Mouse (Mus musculus) adrenal gland (tissue): ENCODE data around the gene Dll1.

Experiments used
- intact Hi-C: fragments of 180-260 bp; cut with DNase I; formaldehyde crosslinking; loops from one replicate; pipeline ENCODE4 v1.15.1; 2025

The Dll1 gene

DNA sequence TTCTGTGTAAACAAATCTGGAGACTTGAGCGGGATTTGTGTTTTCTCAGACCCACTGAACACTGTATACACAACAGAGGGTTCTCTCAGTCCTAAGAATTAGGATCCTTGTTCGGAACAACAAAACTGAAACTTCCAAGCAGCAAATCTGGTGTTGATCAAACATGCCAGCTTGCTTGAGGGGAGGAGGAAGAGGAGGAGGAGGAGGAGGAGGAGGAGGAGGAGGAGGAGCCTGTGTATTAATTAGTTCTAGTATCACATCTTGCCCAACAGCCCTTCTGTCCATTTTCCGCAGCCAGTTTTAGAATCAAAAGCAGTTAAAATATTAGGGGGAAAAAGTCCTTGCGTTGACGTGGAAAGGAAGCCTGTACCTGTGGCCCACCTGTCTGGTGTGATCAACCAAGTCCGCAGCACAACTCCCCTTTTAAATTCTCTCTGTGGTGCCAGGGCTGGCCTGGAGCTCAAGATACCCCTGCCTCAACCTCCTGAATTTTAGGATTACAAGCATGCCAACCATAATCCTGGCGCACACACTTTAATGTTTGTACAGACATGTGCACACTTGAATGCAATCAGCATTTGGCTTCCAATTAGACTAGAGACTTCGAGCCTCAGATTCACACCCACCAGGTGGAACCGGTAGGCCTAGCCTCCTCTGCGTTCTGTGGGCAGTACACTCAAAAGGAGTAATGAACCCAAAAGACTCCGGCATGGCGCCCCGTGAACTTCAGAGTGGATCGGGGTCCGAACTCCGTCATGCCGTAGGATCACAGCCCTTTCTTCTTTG is 3.3 kb upstream of the Dll1 start:
- intact Hi-C loops, result loop anchor here (5.0 to 10.0 kb wide), 3 partner anchors 83 to 188 kb away; no protein-coding TSS in a partner anchor

DNA sequence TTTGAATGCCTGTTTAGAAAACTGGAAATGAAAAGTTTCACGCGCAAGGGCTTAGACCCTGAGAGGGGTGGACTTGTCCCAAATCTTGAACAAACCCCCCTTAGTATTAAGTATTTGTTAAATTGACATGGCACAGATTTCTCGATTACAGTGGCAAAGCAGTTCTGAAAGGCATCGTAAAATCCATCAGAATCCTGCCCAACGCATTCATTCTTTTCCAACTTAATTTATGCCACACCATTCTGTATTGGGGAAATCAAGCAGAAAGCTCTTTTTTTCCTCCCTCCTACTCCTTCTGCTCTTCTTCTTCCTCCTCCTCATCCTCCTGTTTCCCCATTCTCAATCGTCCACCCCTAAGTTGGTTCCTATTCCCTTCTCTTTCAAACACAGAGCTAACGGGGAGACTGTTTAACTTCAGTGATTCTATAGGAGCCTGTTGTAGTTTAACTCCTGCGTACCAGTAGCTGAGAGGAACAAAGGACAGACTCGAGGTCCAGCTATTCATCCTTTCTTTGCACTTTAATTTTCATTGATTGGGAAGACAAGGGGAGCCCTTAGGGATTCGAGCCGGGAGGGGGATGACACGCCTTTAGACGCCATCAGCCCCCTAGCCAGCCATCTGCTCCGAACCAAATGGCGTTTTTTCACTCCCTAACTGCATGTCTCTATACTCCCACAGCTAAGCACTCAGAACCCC is 1.9 kb upstream of the Dll1 start:
- intact Hi-C loops, result loop anchor here (1.0 to 5.0 kb wide), 3 partner anchors 81 to 312 kb away; no protein-coding TSS in a partner anchor

DNA sequence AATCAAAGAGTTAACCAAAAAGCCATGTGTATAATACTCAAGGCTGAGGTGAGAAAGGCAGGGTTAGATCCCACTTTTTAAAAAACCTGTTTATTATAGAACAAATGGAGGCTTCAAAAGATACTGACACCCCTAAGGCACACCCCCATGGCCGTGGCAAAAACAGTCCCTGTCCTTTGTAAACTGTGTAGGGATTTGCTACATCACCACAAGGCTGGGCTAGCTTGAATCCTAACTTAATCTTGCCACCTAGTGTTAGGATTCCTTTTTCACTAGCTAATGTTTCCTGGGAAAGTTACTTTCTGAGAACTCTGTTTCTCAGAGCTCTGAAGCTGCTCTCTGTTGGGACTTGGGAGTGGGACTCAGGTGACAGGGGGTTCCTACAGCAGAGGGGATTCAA is 1.2 kb upstream of the Dll1 start:
- intact Hi-C loops, result loop anchor here (1.0 to 5.0 kb wide), 3 partner anchors 81 to 312 kb away; no protein-coding TSS in a partner anchor

DNA sequence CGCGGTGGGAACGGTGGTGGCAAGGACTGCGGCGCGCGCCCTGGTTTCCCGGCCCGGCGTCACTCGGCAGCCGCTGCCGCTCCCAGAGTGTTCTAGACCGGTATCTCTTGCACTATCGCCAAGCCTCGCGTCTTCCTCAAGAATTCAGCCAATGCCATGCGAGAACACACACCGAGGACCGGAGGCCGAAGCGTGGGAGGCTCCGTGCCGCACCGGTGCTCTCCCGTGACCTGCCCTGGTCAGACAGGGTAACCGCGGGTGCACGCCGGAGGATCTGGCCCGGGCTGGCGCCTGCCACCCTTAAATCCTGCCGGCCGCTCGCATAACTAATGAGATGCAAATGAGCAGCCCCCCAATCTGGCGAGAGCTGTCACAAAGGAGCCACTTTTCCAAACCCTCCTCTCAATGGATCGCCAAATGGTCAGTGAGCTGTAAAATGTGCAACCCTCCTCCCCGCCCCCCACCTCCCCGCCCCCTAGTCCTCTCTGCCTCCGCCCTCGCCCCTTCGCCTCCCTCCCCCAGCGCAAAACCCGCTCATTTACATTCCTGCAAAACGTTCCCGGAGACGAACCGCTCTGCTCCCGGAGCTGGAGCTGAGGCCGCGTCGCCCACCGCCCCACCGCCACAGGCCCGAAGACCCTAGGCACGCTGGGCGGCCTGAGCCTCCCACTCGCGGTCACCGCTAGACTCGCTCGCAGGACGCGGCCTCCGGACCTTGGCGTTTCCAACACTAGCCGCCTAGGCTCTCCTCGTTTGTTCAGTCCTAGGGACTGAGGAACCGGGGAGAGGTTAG is 775 bp downstream of the Dll1 start:
- intact Hi-C loops, result loop anchor here (5.0 kb wide), 2 partner anchors 79 to 184 kb away; no protein-coding TSS in a partner anchor

DNA sequence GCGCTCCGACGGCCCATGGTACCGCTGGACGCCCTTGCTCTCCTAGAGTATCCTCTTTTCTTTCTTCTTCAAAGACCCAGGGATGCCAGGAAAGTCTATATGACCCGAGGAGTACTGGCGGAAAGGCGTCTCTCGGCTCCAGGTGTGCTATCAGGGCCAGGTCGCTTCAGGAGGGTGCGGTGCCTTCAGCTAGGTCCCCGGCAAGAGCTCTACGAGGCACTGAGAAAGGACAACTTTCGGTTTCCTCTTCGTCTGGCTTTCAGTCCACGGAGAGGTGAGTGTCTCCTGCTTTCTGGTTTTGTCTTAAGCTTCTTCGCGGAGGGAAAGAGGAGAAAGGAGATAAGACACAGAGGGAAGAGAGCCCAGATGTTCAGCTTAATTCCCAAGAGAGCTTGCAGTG is 1.4 kb downstream of the Dll1 start:
- intact Hi-C loops, result loop anchor here (5.0 kb wide), 2 partner anchors 78 to 183 kb away; no protein-coding TSS in a partner anchor

DNA sequence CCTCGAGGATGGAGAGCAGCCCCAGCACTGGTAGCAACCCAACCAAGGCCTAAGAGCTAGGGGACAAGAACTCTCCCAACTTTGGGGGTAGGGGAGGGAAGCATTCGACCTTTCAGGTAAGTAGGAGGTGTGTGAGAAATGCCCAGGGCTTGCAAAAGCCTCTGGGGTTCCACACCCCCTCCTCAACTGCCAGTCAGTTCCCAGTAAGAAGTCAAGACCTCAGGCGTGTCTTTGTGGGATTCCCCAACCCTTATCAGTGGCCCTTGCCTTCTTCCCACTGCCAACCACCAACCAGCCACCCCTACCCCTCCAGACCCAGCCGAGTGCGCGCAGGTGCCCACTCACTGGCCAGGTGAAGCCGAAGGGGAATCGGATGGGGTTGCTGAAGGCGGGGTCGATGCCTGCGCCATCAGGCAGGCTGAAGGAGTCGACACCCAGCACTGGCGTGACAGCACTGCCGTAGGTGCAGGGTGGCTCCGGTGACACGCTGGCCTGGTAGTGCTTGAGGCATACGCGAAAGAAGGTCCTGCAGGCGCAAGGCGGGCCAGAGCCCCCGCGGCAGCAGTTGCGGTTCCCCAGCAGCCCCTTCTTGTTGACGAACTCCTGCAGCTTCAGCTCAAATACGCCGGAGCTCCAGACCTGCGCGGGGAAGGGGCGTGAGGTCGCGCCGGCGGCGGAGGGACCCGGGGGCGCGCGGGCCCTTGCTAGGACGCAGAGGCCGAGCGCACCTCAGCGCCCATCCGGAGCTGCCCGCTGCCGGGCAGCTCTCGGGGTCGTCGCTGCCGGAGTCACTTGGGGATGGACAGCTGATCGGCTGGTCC is 2.1 kb downstream of the Dll1 start:
- intact Hi-C loops, result loop anchor here (5.0 kb wide), 2 partner anchors 77 to 182 kb away; no protein-coding TSS in a partner anchor

DNA sequence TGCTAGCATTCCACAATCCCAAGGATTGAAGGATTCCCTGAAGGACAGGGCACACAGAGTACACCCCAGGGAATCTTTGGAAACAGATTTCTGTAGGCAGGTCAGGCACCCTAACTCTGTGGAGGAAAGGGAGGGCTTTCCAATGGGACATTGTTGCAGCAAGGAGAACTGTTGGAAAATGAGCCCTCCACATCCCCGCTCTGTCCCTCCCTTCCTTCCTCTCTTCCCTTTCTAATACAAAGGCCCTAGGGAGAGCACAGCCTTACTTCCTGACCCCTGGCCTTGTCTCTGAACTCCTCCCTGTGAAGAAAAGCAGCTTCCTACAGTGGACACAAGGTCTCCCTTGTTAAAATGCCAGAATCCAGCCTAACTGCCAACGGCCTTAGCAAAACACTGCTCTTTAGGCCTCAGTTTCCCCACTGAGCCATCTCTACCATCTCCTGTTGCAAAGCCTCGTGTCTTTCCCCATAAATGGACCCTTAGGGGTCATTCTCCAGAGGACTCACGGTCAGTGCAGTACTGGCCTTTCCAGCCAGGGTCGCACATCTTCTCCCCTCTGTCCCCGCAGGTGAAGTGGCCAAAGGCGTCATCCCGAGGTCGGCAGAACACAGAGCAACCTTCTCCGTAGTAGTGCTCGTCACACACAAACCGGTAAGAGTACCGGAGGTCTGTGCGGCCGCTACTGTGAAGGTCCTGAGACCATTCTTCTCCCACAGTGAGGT is 3.6 kb downstream of the Dll1 start:
- intact Hi-C loops, result no loop called here

DNA sequence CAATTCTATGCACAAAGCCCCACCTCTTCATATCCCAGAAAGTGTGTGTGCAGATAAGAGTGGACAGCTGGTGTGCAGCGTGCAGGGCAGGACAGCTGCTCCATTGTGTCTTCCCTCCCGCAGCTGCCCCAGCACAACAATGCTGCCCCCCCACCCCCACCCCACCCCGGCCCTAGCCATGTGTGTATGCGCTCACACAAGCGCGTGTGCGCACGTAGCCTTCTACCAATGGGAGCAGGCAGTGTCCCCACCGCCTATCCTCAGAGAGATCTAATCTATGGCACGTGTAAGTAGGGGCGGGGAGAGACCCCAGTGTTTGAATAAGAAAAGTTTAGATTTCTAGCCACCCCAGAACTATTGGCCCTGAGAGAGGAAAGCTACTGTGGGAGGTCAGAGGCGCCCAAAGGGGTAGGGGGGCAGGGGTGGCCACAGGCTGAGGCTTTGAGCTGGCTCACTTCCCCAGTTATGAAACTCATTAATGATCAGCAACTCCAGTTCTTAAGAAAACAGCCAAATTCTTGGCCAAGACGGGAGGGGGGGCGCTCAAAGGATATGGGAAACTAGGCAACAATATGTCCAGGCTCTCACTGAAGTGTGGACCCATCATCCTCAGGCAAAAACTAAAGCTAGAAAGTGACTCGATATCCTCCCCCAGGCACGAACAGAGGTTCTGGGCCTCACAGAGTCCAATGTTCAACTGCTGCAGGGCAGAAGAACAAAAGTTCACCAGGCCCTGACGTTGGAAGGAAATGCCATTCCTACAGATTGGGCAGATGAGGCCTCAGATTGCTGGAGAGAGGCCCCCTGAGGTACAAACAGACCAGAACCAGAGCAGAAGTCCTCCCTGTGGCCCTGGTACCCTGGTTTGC is 4.5 kb downstream of the Dll1 start:
- intact Hi-C loops, result no loop called here

DNA sequence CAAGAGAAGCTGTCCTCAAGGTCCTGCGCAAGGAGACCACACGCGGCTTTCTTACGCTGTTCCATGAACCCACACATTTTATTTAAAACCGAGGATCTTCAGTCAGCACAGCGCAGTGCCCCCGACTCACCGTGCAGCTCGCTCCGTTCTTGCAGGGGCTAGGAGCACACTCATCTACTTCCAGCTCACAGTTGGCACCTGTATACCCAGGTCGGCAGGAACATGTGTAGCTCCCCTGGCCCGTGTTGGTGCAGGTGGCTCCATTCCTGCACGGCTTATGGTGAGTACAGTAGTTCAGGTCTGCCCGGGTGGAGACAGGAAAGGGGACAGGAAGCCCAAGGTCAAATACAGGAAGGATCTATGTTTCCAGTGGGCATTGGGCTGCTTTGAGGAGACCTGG is 6.3 kb downstream of the Dll1 start:
- intact Hi-C loops, result no loop called here

DNA sequence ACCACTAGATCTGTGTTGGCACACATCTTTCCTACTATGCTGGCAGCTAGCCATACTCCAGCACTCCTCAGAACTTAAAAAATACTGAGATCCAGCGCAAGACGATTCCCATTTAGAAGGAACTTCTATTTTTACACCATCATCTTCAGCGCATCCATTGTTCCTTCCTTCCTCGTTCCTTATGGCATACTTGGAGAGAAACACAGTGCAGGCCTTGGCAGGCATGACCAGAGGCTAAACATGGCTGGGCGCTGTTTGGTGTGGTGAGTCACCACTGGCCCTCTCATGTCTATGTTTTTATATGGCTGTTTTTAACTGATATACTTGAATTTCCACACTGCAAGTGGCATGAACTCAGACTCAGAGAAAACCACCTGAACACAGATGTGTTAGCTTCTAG is 11.0 kb downstream of the Dll1 start:
- intact Hi-C loops, result no loop called here

DNA sequence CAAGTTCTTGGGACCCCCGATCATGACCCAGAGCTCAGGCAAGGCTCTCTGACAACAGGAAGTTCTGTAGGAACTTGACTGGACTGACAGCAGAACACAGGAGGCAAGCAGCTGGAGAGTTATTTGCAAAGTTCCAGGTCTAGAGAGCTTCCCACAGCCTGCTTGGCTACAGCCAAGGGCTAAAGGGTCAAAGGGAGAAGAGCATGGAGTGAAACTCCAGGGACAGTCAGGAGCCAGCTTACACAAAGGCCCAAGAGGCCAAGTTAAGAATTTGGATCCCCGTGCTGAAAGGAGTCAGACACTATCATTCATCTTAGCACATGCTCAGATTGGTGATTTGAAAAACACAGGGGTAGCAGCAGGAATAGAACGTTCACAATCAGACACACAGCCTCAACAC is 13.0 kb downstream of the Dll1 start:
- intact Hi-C loops, result no loop called here

DNA sequence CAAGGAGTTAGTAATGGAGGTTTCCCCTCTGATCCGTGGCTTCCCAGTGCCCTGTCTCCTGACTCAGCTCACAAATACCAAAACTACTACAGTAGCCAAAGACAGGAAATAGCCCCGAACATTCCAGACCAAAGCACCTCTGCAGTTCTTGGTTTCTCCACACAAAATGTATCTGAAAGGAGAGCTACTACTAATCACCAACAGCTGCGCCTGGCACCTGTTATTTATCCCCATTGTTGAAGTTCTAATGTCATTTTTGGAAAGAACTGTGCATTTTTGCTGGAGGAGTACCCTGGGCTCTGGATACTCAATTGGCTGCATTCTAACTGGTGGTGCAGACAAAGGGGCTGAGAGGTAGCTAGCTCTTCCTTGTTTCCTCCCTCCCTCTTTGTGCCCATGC is 19.6 kb downstream of the Dll1 start:
- intact Hi-C loops, result no loop called here

DNA sequence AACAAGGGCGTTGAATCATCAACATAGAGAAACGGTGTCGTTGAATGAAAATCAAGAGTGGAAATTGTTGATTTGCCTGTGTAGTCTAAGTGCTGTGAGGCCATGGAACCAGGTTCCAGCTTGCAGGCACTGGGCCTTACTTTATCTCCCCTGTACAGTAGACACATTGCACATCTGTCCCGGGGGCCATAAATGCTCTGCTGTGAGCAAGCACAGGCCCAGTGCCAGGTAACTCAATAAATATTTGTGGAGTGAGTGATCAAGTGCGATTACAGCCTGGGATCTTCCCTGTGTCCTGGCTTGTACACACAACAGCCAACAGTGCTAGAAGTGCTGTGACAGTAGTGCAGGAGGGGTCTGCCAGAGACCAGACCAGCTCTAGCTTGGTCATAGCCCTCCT is 20.1 kb downstream of the Dll1 start:
- intact Hi-C loops, result no loop called here

DNA sequence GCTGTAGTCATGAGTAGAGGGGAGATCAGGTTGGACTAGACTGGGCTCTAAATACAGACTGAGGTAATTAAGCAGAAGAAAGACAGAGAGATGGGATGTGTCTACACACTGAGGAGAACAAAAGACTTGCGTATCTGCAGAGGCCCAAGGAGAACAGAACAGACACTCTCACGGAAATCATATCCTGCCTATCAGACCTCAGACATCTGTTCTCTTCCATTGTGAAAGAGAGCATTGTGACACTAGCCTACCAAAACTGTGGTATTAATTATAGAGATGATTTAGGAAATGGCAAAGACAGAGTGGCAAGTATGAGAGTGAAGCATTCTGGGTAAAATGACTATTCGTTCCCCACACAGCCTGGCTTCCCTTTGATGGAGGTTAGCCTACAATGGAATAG is 21.6 kb downstream of the Dll1 start:
- intact Hi-C loops, result no loop called here

DNA sequence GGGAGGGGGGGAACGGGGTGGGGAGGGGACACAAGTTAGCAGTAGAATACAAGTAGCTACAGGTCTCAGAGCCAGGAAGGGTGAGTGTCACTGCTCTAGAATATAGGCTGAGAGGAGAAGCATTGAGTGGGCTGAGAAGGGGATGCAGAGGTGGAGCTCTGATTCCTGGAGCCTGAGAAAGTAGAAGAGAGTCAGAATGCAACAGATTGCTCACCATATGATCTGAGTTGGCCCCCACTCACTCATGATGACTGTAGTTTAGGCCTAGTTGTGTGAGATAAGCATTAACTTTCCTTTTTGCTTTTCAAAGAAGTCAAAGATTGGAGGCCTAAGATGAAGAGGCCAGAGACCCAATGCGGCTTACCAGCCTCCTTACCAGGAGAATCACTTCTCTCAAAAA is 22.7 kb downstream of the Dll1 start:
- intact Hi-C loops, result no loop called here

DNA sequence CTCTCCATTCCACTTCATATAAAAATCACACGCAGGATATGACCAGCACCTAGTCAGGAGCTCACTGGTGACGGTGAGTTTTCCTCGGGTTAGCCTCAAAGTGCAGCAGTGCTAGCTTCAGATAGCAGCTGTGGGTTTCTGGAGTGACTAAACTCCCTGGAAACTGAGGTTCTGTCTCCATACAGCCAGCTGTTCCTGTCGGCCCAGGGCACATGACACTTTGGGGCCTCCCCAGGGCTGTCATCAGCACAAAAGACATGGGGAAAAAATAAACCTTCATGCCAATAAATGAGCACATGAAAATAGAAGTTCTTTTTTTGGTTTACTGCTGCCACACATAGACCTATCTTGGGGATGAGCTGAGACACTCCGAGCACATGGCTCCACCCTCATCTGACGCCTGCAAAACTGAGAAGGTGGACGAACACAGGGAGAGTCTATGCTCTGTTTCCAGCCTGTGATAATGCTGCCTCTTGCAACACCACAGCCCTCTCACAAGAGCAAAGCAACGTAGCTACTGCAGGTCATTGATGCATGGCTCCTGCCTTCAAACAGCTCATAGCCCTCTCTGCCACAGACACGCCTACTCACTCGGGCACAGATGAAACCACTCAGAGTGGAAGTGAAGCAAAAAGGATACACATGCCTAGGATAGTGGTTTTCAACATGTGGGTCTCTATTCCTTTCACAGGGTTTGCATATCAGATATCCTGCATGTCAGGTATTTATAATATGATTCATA is 23.6 kb downstream of the Dll1 start:
- intact Hi-C loops, result no loop called here

DNA sequence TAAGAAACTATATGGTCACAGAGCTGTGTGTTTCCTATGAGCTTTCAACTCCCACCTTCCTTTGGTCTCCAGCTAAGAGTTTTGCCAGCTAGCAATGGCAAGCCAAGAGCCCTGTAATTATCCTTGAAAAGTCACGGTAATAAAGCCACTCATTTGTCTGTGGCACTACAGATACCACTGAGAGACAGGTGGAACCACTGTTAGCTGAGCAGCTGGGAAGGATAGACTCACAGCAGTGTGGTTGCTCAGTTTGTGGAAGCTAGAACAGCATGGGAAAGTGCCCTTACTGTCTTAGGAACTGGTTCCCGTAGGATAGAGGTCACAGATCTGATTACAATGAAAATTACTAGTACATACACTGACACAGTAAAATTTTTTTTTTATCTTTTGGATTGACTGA is 26.5 kb downstream of the Dll1 start:
- intact Hi-C loops, result no loop called here

DNA sequence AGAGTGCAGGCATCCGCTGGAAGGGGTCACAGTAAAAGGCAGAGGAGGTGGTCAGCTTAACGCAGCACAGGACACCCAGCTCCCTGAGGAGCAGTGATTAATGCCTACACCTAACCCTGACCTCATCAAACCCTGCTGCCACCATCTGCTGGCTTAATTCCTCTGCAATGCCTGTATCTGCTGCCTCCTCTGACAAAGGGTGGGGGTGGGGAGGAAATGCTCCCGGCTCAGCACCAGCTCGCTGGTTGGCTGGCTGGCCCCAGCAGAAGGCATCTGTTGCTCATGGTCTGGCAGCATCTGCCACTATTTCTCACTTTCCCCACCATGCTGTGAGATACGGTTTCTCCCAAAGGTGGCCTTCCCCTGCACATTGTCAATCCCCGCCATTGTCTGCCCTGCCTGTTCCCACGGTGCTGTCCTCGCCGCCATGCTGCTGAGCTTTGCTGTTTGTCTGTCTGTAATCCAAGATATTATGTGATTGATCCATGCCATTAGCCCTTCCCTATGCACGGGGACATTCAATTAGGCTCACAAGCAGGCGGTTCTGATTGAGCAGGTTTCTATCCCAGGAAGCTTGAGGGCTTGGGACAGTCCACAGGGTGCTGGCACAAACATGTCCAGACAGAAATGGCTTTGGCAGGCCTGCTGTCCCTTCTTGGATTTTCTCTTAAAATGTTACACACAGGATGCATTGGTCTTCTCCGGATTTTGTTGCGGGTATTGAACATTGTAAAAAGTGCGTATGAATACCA is 33.4 kb downstream of the Dll1 start:
- intact Hi-C loops, result no loop called here
